Mouse (Mus musculus) urinary bladder, postnatal 36 days (tissue): Measurements from ENCODE around the gene Olfr313.

Source experiments
- DNase-seq, 2 experiments: peaks; one replicate each; pipeline ENCODE4 v3.0.0; 2022; ENCODE audit warnings: low spot score in 2 of 2, mixed read lengths in 1 of 2

Olfr313 gene

DNA sequence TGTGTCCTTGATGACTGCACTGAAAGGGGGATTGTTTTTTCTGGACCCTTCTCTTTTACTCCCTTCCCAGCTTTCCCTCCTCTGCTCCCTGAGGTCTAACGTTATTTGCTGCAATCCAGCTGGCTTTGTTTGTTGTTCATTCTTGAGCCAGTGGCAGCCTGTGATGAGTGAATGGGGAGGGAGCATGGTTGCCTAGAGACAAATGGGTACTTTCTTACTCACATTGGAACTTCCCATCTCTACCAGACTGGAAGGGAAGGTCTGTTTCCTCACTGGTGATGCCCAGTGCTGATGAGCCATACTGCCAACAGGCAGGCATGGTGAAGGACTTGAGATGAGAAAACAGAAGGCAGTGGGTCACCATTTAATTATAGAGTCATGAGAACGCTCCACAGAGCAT, 34.9 kb downstream of the Olfr313 start:
- DNase-seq: no peak

- no peak for DNase-seq
Observed at GRCm38 (mm10) chr11:58860744-58861143, 45.9 kb downstream of the Olfr313 start.

GRCm38 (mm10) chr11:58867039-58867953, 52.5 kb downstream of the Olfr313 start, which contains the start of gene 2810021J22Rik:
TSS of gene 2810021J22Rik (plus strand) at chr11:58867216.
- DNase-seq: peak; percentile 76 to 85

DNA sequence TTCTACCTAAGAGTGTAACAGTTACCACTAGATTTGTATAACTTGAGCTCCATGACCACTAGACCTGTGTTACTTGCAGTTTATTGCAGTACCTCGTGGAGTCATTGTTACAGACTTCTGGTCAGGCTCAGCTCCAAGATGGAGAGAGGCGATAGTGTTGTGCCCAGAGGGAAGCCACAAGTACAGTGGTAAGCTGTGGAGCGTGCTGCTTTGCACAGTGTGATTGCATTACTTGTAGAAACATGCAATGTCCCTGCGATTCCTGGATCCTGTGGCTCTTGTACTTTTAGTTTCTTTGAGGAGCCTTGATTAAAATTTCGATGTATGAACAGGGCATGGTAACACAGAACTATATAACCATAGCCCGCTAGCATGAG, 53.1 kb downstream of the Olfr313 start:
- DNase-seq: no peak
